Mouse (Mus musculus): ENCODE measurements around the gene Gm17428.

DNA sequence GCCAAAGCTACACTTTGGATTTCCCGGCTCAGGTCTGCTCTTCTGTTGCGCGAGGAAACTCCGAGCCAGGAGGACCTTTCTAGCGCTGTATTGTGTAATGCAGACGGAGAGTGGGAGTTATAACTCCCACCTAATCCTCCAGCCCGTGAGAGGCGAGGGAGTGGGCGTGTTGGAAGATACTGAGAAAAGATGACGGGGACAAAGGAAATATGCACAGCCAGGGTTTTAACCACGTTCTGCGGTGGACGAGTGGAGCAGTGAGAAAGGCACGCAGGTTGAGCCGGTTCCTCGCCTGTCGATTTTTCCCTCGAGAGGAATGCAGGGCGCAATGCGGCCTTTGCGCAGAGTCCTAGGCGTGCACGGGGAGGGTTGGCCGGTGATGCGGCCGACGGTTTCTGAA lies 37.9 kb downstream of the Gm17428 start:
- TF ChIP-seq POLR2A (IDR thresholded peaks at IDR 0.05; ENCODE audit: borderline replicate concordance, extremely low read depth, low read depth, low read length) (no peak; the same call in 1 of the 2 replicates), CTCF (IDR thresholded peaks at IDR 0.05; ENCODE audit: insufficient read depth, low read length) (no peak)
